Mouse (Mus musculus) C2C12 (cell line): ENCODE measurements around the gene Ghr.

Experiments used
- CEBPB ChIP-seq: IDR thresholded peaks from one replicate; pipeline ENCODE4 v1.6.1; 2011; ENCODE audit warnings: low read depth, mild to moderate bottlenecking, control low read depth, moderate library complexity
- CTCF ChIP-seq: IDR thresholded peaks from one replicate; pipeline ENCODE4 v1.5.1; 2011; ENCODE audit not compliant: control insufficient read depth, insufficient read depth, insufficient read length
- FOSL1 ChIP-seq: IDR thresholded peaks from one replicate; pipeline ENCODE4 v1.8.0; 2011; ENCODE audit warnings: mild to moderate bottlenecking, low read length; ENCODE audit not compliant: poor library complexity, insufficient read depth, severe bottlenecking
- MAX ChIP-seq: IDR thresholded peaks from one replicate; pipeline ENCODE4 v1.6.1; 2011; ENCODE audit warnings: mild to moderate bottlenecking, control low read depth
- MYOD1 ChIP-seq: IDR thresholded peaks from one replicate; pipeline ENCODE4 v1.6.1; 2011; ENCODE audit warnings: low read depth; ENCODE audit not compliant: control insufficient read depth, insufficient read length
- MYOG ChIP-seq: IDR thresholded peaks from one replicate; pipeline ENCODE4 v1.6.1; 2011; ENCODE audit not compliant: control insufficient read depth, insufficient read length; ENCODE audit errors: extremely low read depth
- USF1 ChIP-seq: IDR thresholded peaks from one replicate; pipeline ENCODE4 v1.6.1; 2011; ENCODE audit warnings: low read depth, mild to moderate bottlenecking, control low read depth, moderate library complexity

DNA sequence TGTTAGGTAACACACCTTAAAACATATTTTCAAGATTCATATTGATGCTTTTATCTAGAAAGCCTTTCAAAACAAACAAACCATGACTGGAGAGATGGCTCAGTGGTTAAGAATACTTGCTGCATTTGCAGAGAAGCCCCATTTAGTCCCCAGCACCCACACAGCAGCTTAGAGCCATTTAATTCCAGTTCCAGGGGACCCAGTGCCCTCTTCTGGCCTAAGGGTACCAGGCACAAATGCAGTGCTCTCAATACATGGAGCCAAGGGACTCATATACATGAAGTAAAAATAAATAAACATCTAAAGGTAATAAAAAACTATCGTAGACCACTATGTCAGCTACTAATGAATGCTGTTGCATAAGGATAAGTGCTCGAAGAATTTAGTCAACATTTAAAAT is 305.9 kb downstream of the Ghr start:
- TF ChIP-seq CTCF = no peak
- TF ChIP-seq USF1 = no peak
- no peak for TF ChIP-seq MYOG
- no peak for TF ChIP-seq CEBPB
- TF ChIP-seq MYOD1 = no peak
- no peak for TF ChIP-seq MAX
- no peak for TF ChIP-seq FOSL1
